Mouse (Mus musculus) midbrain, embryonic 16.5 days (tissue): ENCODE measurements around the gene Gstp1. TPM values are rescaled to one million over a fixed set of nuclear protein-coding genes. Genes with fewer than 3 reads are reported as not detected.
"Not testable (repeated sequence)": the region's sequence is repeated elsewhere in the genome, so short reads cannot be mapped to it uniquely, and the experiment has no call there.

Experiments used
- ATAC-seq: fragments of 200-750 bp; cut with Nextera tagmentation; 2 replicates; pipeline ENCODE4 v1.8.0; 2017; ENCODE audit warnings: moderate TSS enrichment
- H3K27ac ChIP-seq: fragments of 300-500 bp; sonication (generic); 2 replicates; pipeline ENCODE4 v1.5.1; 2014; ENCODE audit warnings: mild to moderate bottlenecking, low read length, mixed read lengths
- H3K27me3 ChIP-seq: fragments of 300-500 bp; sonication (generic); 2 replicates; pipeline ENCODE4 v1.6.1; 2014; ENCODE audit warnings: low read depth, low read length, mixed read lengths; ENCODE audit not compliant: control insufficient read depth, insufficient read depth
- H3K36me3 ChIP-seq: fragments of 300-500 bp; sonication (generic); 2 replicates; pipeline ENCODE4 v1.6.1; 2014; ENCODE audit warnings: mild to moderate bottlenecking, low read length, moderate library complexity, mixed read lengths; ENCODE audit not compliant: control insufficient read depth, insufficient read depth
- H3K4me1 ChIP-seq: fragments of 300-500 bp; sonication (generic); 2 replicates; pipeline ENCODE4 v1.6.1; 2014; ENCODE audit warnings: mild to moderate bottlenecking, low read length, mixed read lengths; ENCODE audit not compliant: control insufficient read depth, insufficient read depth
- H3K4me2 ChIP-seq: fragments of 300-500 bp; sonication (generic); 2 replicates; pipeline ENCODE4 v1.6.1; 2014; ENCODE audit warnings: mild to moderate bottlenecking, low read length, mixed read lengths
- H3K4me3 ChIP-seq: fragments of 300-500 bp; sonication (generic); 2 replicates; pipeline ENCODE4 v1.5.1; 2014; ENCODE audit warnings: low read depth, mild to moderate bottlenecking, low read length, moderate library complexity, mixed read lengths
- H3K9ac ChIP-seq: fragments of 300-500 bp; sonication (generic); 2 replicates; pipeline ENCODE4 v1.6.1; 2014; ENCODE audit warnings: low read depth, low read length, mixed read lengths
- H3K9me3 ChIP-seq: fragments of 300-500 bp; sonication (generic); replicated peaks from 2 replicates; pipeline ENCODE4 v1.6.1; 2014; ENCODE audit warnings: mild to moderate bottlenecking, low read length, mixed read lengths; ENCODE audit not compliant: control insufficient read depth, poor library complexity, severe bottlenecking
- WGBS: fragments of 180-500 bp; shearing (Covaris S2); extraction: QIAGEN DNeasy Blood & Tissue Kit; methylation state at CpG from one replicate; pipeline ENCODE4 v1.1.7; 2014; 5-methylcytosine and 5-hydroxymethylcytosine counted together
- polyA plus RNA-seq: library from polyadenylated mRNA; unstranded; fragments of >200 nt; fragmentation: Nextera tagmentation; extraction: Ambion mirVana; gene quantifications from 2 replicates; pipeline ENCODE4 v1.2.1, GENCODE M21; 2015

The Gstp1 gene
- polyA plus RNA-seq, 1 experiment from 2014 or later, result 577 TPM

GRCm38 (mm10) chr19:4047859-4048258, 10.1 kb upstream of the Gstp1 start:
- WGBS, result 11% methylated on average over 4 of the region's 4 CpGs

DNA sequence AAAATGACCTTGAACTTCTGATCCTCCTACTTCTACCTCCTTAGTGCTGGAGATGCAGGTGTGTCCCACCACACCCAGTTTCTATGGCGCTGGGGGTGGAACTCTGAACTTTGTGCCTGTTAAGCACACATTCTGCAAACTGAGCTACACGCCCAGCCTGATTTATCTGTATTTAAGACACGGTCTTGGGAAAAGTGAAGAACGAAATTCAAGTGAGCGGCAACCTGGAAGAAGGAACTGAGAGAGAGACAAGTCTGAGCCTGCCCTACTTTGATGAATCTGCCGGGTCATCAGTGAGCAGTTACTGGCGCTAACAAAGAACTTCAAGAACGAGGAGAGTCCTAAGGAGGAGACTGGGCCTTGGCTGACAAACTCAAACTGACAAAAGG, 9.1 kb upstream of the Gstp1 start:
- WGBS, result 85% methylated on average over 8 of the region's 8 CpGs
- H3K9me3 ChIP-seq, result no peaks in the 10 kb centered on the region
- H3K9ac ChIP-seq, result no peak overlapping the region
- no peak overlapping the region for H3K27ac ChIP-seq
- H3K27me3 ChIP-seq, result no peaks in the 10 kb centered on the region
- no peaks in the 10 kb centered on the region for H3K4me1 ChIP-seq
- H3K36me3 ChIP-seq, result no peaks in the 10 kb centered on the region
- no peak overlapping the region for H3K4me3 ChIP-seq
- ATAC-seq, result no peak
- H3K4me2 ChIP-seq, result no peak overlapping the region

More at GRCm38 (mm10) chr19:4047859-4048258, 10.1 kb upstream of the Gstp1 start:
- H3K27ac ChIP-seq, result no peak overlapping the region
- H3K9me3 ChIP-seq, result no peaks in the 10 kb centered on the region
- no peak overlapping the region for H3K9ac ChIP-seq
- no peak overlapping the region for H3K4me3 ChIP-seq
- H3K4me2 ChIP-seq, result no peak overlapping the region
- no peaks in the 10 kb centered on the region for H3K4me1 ChIP-seq
- no peaks in the 10 kb centered on the region for H3K27me3 ChIP-seq
- no peak for ATAC-seq
- H3K36me3 ChIP-seq, result no peaks in the 10 kb centered on the region

DNA sequence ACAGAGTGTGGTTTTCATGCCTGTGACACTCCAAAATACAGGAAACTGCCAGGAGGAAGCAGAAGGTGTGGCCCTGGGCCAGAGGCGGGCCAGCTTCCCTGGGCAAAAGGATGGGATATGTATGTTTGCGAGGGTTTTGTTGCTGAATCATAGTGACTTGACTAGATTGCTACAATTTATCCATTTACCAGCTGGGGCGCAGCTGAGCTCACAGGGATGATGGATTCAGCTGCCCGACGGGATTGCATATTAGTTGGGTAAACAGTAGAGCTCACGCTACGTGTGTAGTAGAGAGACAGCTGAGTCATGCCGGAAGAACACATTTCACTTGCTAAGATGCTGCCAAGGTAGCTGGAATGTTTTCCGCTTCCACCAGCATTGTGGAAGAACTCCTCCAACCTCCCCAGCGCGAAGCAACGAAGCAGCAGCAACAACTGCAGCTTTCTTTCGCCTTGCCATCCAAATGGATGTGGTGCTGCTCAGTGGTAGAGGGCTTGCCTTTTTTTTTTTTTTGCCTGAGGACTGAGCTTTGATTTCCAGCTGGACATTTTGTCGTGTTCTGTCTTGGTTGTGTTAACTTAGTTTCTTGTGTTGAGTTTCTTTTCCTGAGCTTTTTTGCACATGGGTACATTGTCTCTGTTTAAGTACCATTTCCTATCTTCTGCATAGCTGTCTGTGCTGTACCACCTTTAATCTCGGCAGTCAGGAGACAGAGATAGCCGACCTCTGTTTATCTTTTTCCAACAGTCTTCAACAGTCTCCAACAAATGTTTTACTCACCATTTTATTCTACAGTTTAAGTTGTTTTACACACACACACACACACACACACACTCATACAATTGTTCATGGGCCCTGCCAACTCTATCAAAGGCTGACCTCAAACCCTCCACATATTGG, 8.4 kb upstream of the Gstp1 start, which contains the start of gene Gstp2:
Gstp2 (minus strand) TSS at position 58 of the 900 bp plus-strand sequence.
- no peak within 1 kb of the TSS for H3K27ac ChIP-seq
- no peaks in the 10 kb centered on the region for H3K4me1 ChIP-seq
- H3K9ac ChIP-seq, result no peak within 1 kb of the TSS
- H3K27me3 ChIP-seq, result no peaks in the 10 kb centered on the region
- WGBS, result 55% methylated on average over 16 of the region's 16 CpGs
- no peaks in the 10 kb centered on the region for H3K36me3 ChIP-seq
- peak within 1 kb of the TSS; percentile 33 for H3K4me2 ChIP-seq
- no peak within 1 kb of the TSS for H3K4me3 ChIP-seq
- ATAC-seq, result no peak; the same call in 1 of the 2 replicates
- no peaks in the 10 kb centered on the region for H3K9me3 ChIP-seq

DNA sequence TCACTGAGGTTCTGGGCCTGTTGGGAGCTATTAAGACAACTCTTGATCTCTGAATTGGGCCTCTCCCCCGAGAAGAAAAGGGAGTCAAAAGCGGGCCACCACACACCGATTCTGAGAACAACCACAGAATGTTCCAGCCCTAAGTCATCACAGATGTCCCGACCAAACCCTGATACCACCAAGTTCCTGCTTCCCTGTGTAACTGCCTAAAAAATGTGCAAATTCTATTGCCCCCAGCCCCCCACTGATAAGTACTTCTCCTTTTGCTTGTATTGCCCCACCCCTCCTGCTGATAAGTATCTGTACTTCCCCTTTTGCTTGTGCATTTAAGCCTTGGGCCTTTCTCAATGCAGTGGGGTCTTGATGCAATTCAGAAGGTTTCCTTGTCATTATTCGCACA, 6.3 kb upstream of the Gstp1 start:
- not testable (repeated sequence) for H3K9me3 ChIP-seq, ATAC-seq, H3K4me1 ChIP-seq, H3K9ac ChIP-seq, H3K27ac ChIP-seq, H3K27me3 ChIP-seq, H3K4me2 ChIP-seq, H3K4me3 ChIP-seq, H3K36me3 ChIP-seq
- WGBS, result 83% methylated on average over 5 of the region's 5 CpGs

DNA sequence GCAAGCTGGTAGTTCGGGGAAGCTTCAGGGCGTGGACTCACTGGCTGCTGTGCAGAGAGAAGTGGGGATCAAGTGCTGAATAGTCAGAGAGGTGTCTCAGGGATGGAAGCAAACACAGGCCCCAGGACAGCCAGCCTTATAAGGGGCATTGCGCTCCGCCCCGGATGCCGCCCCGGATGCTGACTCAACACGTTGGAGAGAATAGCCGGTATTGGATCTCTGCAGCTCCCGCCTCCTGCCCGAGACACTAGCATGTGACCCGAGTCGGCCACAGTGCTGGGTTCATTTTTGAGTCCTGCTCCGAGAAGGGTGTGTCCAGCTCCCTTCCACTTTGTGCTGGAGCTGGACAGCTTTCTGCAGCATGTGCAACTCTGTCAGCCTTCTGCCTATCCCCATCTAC, 4.3 kb upstream of the Gstp1 start:
- H3K4me3 ChIP-seq, result no peak overlapping the region
- no peaks in the 10 kb centered on the region for H3K27me3 ChIP-seq
- peaks cover 9% of the 10 kb centered on the region for H3K4me1 ChIP-seq
- WGBS, result 73% methylated on average over 14 of the region's 14 CpGs
- no peak overlapping the region for H3K27ac ChIP-seq
- no peaks in the 10 kb centered on the region for H3K9me3 ChIP-seq
- ATAC-seq, result no peak
- no peaks in the 10 kb centered on the region for H3K36me3 ChIP-seq
- H3K9ac ChIP-seq, result no peak overlapping the region
- H3K4me2 ChIP-seq, result no peak overlapping the region

GRCm38 (mm10) chr19:4041500-4041899, 3.7 kb upstream of the Gstp1 start:
- not testable (repeated sequence) for H3K27me3 ChIP-seq, H3K4me2 ChIP-seq, H3K9ac ChIP-seq, H3K4me3 ChIP-seq, H3K36me3 ChIP-seq, H3K9me3 ChIP-seq, H3K27ac ChIP-seq, ATAC-seq
- H3K4me1 ChIP-seq, result peaks cover 12% of the 10 kb centered on the region
- WGBS, result 81% methylated on average over 3 of the region's 4 CpGs

GRCm38 (mm10) chr19:4040941-4041340, 3.2 kb upstream of the Gstp1 start:
- not testable (repeated sequence) for H3K4me2 ChIP-seq, H3K4me3 ChIP-seq, H3K27me3 ChIP-seq, H3K36me3 ChIP-seq, H3K9ac ChIP-seq, ATAC-seq, H3K9me3 ChIP-seq, H3K27ac ChIP-seq
- H3K4me1 ChIP-seq, result peaks cover 14% of the 10 kb centered on the region
- 86% methylated on average over 5 of the region's 5 CpGs for WGBS

DNA sequence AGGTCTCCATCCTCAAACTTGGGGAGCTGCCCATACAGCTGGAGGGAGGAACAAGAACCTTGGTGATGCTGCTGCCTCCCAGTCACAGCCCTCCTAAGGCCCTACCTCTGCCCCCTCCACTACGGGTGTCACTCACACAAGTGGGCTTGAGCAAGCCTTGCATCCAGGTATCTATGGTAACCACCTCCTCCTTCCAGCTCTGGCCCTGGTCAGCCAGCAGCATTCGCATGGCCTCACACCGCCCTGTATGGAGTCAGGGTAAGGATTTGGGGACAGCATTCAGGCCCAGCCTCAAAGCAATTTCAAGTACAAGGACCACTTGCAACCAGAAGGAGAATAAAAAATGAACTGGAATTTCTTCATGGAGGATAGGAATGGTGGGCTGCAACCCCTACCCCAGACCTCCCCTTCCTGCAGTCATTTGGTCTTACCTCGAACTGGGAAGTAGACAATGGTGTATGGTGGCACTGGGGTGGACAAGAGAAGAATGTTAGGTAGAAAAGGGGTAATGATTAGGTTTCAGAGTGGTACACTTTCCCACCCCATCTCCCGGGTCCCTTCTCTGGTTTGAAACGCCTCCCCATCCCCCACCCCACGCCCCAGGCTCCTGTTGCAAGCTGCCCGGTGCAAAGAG, 514 bp downstream of the Gstp1 start:
- H3K4me2 ChIP-seq, result peak overlapping the region; percentile 82
- peak overlapping the region; percentile 73 for H3K4me3 ChIP-seq
- WGBS, result 20% methylated on average over 7 of the region's 8 CpGs
- not testable (repeated sequence) for H3K27me3 ChIP-seq, H3K36me3 ChIP-seq, H3K9me3 ChIP-seq
- peaks cover 14% of the 10 kb centered on the region for H3K4me1 ChIP-seq
- H3K9ac ChIP-seq, result peak overlapping the region; percentile 83
- H3K27ac ChIP-seq, result peak overlapping the region; percentile 70
- ATAC-seq, result peak; percentile 63
